Mouse (Mus musculus) forebrain, embryonic 12.5 days (tissue): ENCODE data around the gene Actn4. TPM values are rescaled to one million over a fixed set of nuclear protein-coding genes. Genes with fewer than 3 reads are reported as not detected.
"Not testable (repeated sequence)": the region's sequence is repeated elsewhere in the genome, so short reads cannot be mapped to it uniquely, and the experiment has no call there.

Source experiments
- ATAC-seq: fragments of 200-750 bp; cut with Nextera tagmentation; 2 replicates; pipeline ENCODE4 v1.8.0; 2017; ENCODE audit warnings: moderate TSS enrichment; ENCODE audit not compliant: low FRiP score
- H3K27ac ChIP-seq: fragments of 300-500 bp; sonication (generic); 2 replicates; pipeline ENCODE4 v1.5.1; 2016; ENCODE audit warnings: mild to moderate bottlenecking
- H3K27me3 ChIP-seq: fragments of 300-500 bp; sonication (generic); 2 replicates; pipeline ENCODE4 v1.6.1; 2016; ENCODE audit warnings: mild to moderate bottlenecking
- H3K36me3 ChIP-seq: fragments of 300-500 bp; sonication (generic); replicated peaks from 2 replicates; pipeline ENCODE4 v1.6.1; 2016; ENCODE audit warnings: mild to moderate bottlenecking
- H3K4me1 ChIP-seq: fragments of 300-500 bp; sonication (generic); 2 replicates; pipeline ENCODE4 v1.6.1; 2016
- H3K4me2 ChIP-seq: fragments of 300-500 bp; sonication (generic); 2 replicates; pipeline ENCODE4 v1.6.1; 2016; ENCODE audit warnings: mild to moderate bottlenecking, moderate library complexity
- H3K4me3 ChIP-seq: fragments of 300-500 bp; sonication (generic); replicated peaks from 2 replicates; pipeline ENCODE4 v1.5.1; 2016; ENCODE audit warnings: mild to moderate bottlenecking
- H3K9ac ChIP-seq: fragments of 300-500 bp; sonication (generic); 2 replicates; pipeline ENCODE4 v1.6.1; 2016; ENCODE audit warnings: mild to moderate bottlenecking
- H3K9me3 ChIP-seq: fragments of 300-500 bp; sonication (generic); 2 replicates; pipeline ENCODE4 v1.6.1; 2016
- WGBS: fragments of 180-500 bp; shearing (Covaris S2); methylation state at CpG from one replicate; pipeline ENCODE4 v1.1.7; 2016; 5-methylcytosine and 5-hydroxymethylcytosine counted together
- polyA plus RNA-seq: library from polyadenylated mRNA; unstranded; fragments of >200 nt; fragmentation: Nextera tagmentation; extraction: Ambion mirVana; gene quantifications from 2 replicates; pipeline ENCODE4 v1.2.1, GENCODE M21; 2016

Actn4 gene
- polyA plus RNA-seq, 1 experiment from 2014 or later, result 159 TPM

DNA sequence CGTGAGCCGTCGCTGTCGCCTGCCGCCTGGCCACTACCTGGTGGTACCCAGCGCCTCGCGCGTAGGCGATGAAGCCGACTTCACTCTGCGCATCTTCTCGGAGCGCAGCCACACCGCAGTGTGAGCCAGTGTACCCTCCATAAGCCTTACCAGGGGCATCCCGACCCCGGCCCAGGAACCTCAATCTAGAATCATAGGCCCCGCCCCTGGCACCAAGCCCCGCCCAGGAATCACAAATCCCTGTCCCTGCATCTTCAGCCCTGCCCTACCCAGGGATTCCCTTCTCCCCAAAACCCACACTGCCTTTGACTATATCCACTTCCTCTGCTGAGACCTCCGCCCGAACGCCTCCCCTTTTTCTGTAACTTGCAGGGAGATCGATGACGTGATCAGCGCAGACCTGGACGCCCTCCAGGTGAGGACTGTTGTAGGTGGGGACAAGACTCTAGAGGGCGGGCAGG lies 73.4 kb downstream of the Actn4 start:
- H3K27me3 ChIP-seq, result peaks cover 48% of the 10 kb centered on the region
- peaks cover 27% of the 10 kb centered on the region for H3K36me3 ChIP-seq
- H3K27ac ChIP-seq, result no peak overlapping the region
- peak overlapping the region; percentile 34 for H3K4me3 ChIP-seq
- WGBS, result 3% methylated on average over 27 of the region's 27 CpGs
- H3K4me1 ChIP-seq, result peaks cover 10% of the 10 kb centered on the region
- peak overlapping the region; percentile 55 for H3K4me2 ChIP-seq
- ATAC-seq, result 0 out of 2 replicates have a peak, but pooled peaks have one; percentile 36
- H3K9ac ChIP-seq, result 0 out of 2 replicates have a peak overlapping the region, but pooled peaks have one; percentile 36
- H3K9me3 ChIP-seq, result no peaks in the 10 kb centered on the region

DNA sequence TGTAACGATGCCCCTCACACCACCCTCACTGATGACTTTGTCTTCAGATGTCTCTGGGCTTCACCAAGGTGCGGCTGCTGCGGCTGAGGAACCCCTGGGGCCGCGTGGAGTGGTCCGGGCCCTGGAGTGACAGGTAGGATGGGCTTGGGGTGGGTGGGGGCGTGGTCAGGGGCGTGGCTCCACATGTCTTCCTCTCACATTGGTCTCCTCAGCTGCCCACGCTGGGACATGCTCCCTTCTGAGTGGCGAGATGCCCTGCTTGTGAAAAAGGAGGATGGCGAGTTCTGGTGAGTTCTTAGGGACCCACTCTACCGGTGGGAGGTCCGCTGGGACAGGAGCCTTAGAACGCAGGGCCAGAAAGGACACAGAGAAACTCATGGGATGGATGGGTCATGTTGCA lies 75.7 kb downstream of the Actn4 start:
- Histone ChIP-seq H3K4me2 (no peak overlapping the region), H3K9me3 (no peaks in the 10 kb centered on the region), H3K4me1 (peaks cover 11% of the 10 kb centered on the region), H3K27me3 (peaks cover 48% of the 10 kb centered on the region), H3K9ac (no peak overlapping the region), H3K36me3 (peaks cover 7% of the 10 kb centered on the region; the same call in 1 of the 2 replicates), H3K4me3 (no peak overlapping the region), H3K27ac (no peak overlapping the region)
- no peak for ATAC-seq
- WGBS, result 23% methylated on average over 14 of the region's 14 CpGs

DNA sequence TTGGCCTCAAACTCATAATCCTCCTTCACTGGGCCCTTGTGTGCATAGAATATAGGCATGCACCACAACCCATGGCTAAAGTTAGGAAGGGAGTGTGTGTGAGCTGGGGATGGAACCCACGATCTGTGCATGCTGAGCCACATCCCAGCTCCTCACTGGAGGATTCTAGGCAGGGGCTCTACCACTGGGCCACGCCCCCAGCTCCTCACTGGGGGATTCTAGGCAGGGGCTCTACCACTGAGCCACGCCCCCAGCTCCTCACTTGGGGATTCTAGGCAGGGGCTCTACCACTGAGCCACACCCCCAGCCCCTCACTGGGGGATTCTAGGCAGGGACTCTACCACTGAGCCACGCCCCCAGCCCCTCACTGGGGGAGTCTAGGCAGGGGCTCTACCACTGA lies 78.4 kb downstream of the Actn4 start:
- H3K9ac ChIP-seq, H3K4me3 ChIP-seq, H3K36me3 ChIP-seq, ATAC-seq, H3K9me3 ChIP-seq, H3K27ac ChIP-seq, H3K4me2 ChIP-seq: not testable (repeated sequence)
- H3K4me1 ChIP-seq, result peaks cover 11% of the 10 kb centered on the region
- 93% methylated on average over 4 of the region's 4 CpGs for WGBS
- peaks cover 26% of the 10 kb centered on the region for H3K27me3 ChIP-seq

DNA sequence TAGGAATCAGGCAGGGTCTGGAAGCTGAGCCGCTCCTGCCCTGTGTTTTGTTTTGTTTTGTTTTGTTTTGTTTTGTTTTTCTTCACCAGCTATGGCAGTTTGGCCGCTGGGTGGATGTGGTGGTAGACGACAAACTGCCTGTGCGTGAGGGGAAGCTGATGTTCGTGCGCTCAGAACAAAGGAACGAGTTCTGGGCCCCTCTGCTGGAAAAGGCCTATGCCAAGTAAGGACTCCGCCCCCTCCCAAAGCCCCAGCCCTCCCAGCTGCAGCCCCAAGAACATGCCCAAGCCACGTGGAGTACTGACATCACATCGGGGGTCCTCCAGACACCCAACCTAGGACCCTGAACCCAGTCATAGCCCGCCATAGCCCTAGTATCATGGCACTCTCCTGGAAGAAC lies 79.1 kb downstream of the Actn4 start:
- Histone ChIP-seq H3K9ac (no peak overlapping the region), H3K27me3 (peaks cover 19% of the 10 kb centered on the region), H3K27ac (no peak overlapping the region), H3K4me2 (no peak overlapping the region), H3K4me3 (no peak overlapping the region), H3K9me3 (no peaks in the 10 kb centered on the region), H3K4me1 (0 out of 2 replicates have a peak, but pooled peaks cover 6% of the 10 kb centered on the region), H3K36me3 (no peaks in the 10 kb centered on the region)
- ATAC-seq, result no peak
- whole genome bisulfite sequencing, result 79% methylated on average over 11 of the region's 11 CpGs

- ATAC-seq, result no peak
- 39% methylated on average over 13 of the region's 13 CpGs for WGBS
- Histone ChIP-seq H3K9me3 (no peaks in the 10 kb centered on the region), H3K4me1 (0 out of 2 replicates have a peak, but pooled peaks cover 4% of the 10 kb centered on the region), H3K36me3 (no peaks in the 10 kb centered on the region), H3K4me3 (no peak within 1 kb of the TSS), H3K9ac (no peak within 1 kb of the TSS), H3K4me2 (no peak within 1 kb of the TSS), H3K27ac (no peak within 1 kb of the TSS), H3K27me3 (peaks cover 2% of the 10 kb centered on the region; the same call in 1 of the 2 replicates)
Observed at GRCm38 (mm10) chr7:28881199-28881598, 80.9 kb downstream of the Actn4 start, which contains the start of gene Capn12. TSS of gene Capn12 (plus strand) at chr7:28881422.

DNA sequence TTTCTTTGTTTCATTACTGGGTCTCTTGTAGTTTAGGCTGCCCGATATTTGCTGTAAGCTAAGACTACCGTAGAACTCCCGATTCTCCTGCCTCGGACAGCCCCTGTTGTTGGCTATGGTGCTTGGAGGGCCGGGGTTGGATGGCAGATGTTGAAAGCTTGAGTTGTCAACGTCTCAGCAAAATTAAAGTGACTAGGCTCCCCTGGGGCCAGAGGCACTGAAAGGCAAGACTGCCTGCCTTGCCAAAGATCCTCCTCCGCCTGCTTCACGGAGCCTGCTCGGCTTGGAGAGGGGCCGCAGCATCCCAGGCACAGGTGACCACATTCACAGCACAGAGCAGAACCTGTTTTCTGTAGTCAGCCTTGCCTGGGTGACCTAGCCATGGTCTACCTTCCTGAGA lies 81.6 kb downstream of the Actn4 start:
- Histone ChIP-seq H3K27me3 (no peaks in the 10 kb centered on the region), H3K27ac (no peak overlapping the region), H3K4me1 (0 out of 2 replicates have a peak, but pooled peaks cover 4% of the 10 kb centered on the region), H3K4me3 (no peak overlapping the region), H3K9ac (no peak overlapping the region), H3K36me3 (no peaks in the 10 kb centered on the region), H3K4me2 (no peak overlapping the region), H3K9me3 (no peaks in the 10 kb centered on the region)
- 82% methylated on average over 10 of the region's 10 CpGs for WGBS
- ATAC-seq, result no peak

DNA sequence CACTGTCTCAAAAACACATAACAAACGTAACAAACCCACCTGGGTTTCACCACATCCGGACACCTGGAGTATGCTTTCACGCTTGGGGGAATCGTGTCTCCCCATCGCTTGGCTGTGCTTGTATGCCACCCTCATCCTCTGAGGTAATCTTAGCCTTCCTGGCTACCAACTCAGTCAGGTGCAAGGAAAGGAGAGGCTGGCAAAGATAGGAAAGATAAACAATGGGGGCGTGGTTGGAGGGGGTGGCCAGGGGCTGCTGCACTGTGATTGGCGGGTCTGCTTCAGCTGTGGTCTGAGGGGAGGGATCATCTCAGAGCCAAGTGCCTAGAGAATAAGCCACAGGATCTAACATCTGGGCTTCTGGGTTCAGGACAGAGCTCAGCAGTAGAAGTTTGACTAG lies 82.5 kb downstream of the Actn4 start:
- H3K36me3 ChIP-seq, result no peaks in the 10 kb centered on the region
- H3K4me2 ChIP-seq, result no peak overlapping the region
- no peaks in the 10 kb centered on the region for H3K27me3 ChIP-seq
- no peak overlapping the region for H3K9ac ChIP-seq
- H3K27ac ChIP-seq, result no peak overlapping the region
- H3K4me3 ChIP-seq, result no peak overlapping the region
- 80% methylated on average over 7 of the region's 7 CpGs for WGBS
- H3K9me3 ChIP-seq, result no peaks in the 10 kb centered on the region
- 0 out of 2 replicates have a peak, but pooled peaks cover 4% of the 10 kb centered on the region for H3K4me1 ChIP-seq
- no peak for ATAC-seq

DNA sequence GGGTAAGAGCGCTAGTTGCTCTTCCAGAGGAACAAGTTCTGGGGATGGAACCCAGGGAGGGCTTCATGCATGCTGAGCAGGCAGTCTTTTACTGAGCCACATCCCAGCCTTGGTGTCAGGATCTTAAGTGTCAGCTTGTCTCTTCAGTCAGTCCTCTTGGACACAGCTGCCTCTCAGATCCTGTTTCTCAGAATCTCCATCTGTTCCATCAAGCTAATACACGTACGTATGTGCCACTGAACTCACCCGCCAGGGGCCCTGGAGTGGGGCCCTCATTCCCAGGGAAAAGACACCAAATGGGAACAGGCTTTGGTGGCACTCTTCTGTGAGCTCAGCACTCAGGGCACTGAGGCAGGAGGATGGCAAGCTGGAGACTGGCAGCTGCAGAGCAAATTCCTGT lies 84.3 kb downstream of the Actn4 start:
- no peaks in the 10 kb centered on the region for H3K27me3 ChIP-seq
- H3K4me3 ChIP-seq, result no peak overlapping the region
- no peak overlapping the region for H3K27ac ChIP-seq
- H3K4me1 ChIP-seq, result 0 out of 2 replicates have a peak, but pooled peaks cover 4% of the 10 kb centered on the region
- H3K9ac ChIP-seq, result no peak overlapping the region
- H3K36me3 ChIP-seq, result no peaks in the 10 kb centered on the region
- WGBS, result 78% methylated on average over 4 of the region's 4 CpGs
- ATAC-seq, result no peak
- no peak overlapping the region for H3K4me2 ChIP-seq
- no peaks in the 10 kb centered on the region for H3K9me3 ChIP-seq

DNA sequence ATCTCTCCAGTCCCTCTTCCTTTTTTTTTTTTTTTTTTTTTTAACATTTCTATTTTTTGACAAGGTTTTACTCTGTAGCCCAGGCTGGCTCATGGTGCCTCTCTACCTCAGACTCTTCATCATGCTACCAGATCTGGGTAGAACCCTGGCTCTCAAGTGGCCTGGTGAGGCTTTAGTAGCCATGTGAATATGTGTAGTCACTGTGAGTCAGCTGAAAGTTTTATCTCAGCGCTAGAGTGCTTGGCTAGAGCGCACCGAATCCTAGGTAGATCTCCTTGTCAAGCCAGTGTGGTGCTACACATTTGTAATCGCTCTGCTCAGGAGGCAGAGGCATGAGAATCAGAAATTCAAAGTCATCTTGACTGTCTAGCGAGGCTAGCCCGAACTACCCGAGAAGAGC lies 85.0 kb downstream of the Actn4 start:
- H3K4me1 ChIP-seq, result 0 out of 2 replicates have a peak, but pooled peaks cover 4% of the 10 kb centered on the region
- H3K36me3 ChIP-seq, result no peaks in the 10 kb centered on the region
- no peak overlapping the region for H3K4me2 ChIP-seq
- no peaks in the 10 kb centered on the region for H3K9me3 ChIP-seq
- WGBS, result 87% methylated on average over 7 of the region's 7 CpGs
- H3K4me3 ChIP-seq, result no peak overlapping the region
- no peak overlapping the region for H3K9ac ChIP-seq
- no peak for ATAC-seq
- H3K27ac ChIP-seq, result no peak overlapping the region
- H3K27me3 ChIP-seq, result no peaks in the 10 kb centered on the region

DNA sequence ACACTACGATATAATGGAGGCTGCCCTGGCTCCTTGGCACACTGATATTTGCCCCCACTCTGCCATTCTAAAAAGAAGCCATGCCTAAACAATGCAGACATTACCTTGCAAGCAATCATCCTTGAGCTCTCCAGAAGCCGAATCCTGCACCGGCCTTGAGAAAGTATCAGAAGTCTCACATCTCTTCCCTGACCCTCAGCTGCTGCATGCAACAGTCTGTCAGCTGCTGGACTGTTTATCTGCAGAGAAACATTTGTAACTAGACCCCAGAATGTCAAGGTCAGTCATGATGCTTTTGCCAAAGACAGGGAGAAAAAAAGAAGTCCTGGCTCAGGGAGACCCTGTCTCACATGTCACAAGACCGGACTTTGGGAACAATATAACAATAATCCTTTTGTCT lies 86.0 kb downstream of the Actn4 start:
- Histone ChIP-seq H3K36me3 (no peaks in the 10 kb centered on the region), H3K9ac (no peak overlapping the region), H3K4me3 (no peak overlapping the region), H3K4me2 (no peak overlapping the region), H3K27ac (no peak overlapping the region), H3K9me3 (no peaks in the 10 kb centered on the region), H3K27me3 (no peaks in the 10 kb centered on the region), H3K4me1 (0 out of 2 replicates have a peak, but pooled peaks cover under 1% of the 10 kb centered on the region)
- no peak for ATAC-seq
- 77% methylated on average over 4 of the region's 4 CpGs for WGBS

- Histone ChIP-seq H3K4me3 (no peak overlapping the region), H3K4me1 (no peaks in the 10 kb centered on the region), H3K9ac (no peak overlapping the region), H3K27me3 (no peaks in the 10 kb centered on the region), H3K27ac (no peak overlapping the region), H3K9me3 (no peaks in the 10 kb centered on the region), H3K4me2 (no peak overlapping the region), H3K36me3 (no peaks in the 10 kb centered on the region)
- 76% methylated on average over 2 of the region's 2 CpGs for WGBS
- ATAC-seq, result no peak
Observed at GRCm38 (mm10) chr7:28874565-28874964, 87.6 kb downstream of the Actn4 start.

DNA sequence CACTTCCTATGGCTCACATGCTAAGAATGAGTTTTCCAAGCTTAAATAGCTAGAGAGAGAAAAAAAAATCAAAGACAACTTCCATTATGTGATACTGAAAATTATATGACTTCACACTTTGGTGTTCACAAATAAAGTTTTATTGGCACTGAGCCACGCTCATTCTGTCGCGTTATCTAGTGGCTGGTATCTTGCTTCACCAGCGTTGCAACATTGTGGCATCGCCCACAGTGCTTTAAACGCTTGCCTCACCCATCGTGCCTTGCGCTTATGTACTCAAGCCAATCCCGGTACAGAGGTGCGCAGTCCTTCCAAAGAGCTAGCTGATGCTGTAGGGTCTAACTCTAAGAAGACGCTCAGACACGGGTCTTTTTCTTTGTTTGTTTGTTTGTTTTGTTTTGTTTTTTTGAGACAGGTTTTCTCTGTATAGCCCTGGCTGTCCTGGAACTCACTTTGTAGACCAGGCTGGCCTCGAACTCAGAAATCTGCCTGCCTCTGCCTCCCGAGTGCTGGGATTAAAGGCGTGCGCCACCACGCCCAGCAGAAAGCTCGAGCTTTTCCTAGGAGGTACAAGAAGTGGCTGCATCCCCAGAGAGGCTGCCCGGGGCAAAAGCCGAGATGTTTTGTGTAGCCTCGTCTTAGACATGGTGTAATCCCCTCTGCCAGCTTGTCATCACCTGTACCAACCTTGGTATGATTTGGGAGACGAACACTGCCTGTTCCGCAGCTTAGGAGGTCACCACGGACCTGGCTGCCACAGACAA lies 91.1 kb downstream of the Actn4 start:
- WGBS, result 91% methylated on average over 24 of the region's 24 CpGs
- H3K9me3 ChIP-seq, result no peaks in the 10 kb centered on the region

More for the DNA sequence above, 91.1 kb downstream of the Actn4 start:
- ATAC-seq, result no peak
- Histone ChIP-seq H3K27me3 (no peaks in the 10 kb centered on the region), H3K4me3 (no peak overlapping the region), H3K27ac (no peak overlapping the region), H3K4me2 (no peak overlapping the region), H3K4me1 (0 out of 2 replicates have a peak, but pooled peaks cover 2% of the 10 kb centered on the region), H3K9ac (no peak overlapping the region), H3K36me3 (no peaks in the 10 kb centered on the region)
